Mouse (Mus musculus) brown adipose tissue, adult 24 weeks (tissue): ENCODE results near the gene Tgfb1. TPM values are rescaled to one million over a fixed set of nuclear protein-coding genes. Genes with fewer than 3 reads are reported as not detected.

Source experiments
- H3K27ac ChIP-seq: fragments of 200-500 bp; replicated peaks from 2 replicates; pipeline ENCODE4 v1.5.1; 2012; ENCODE audit warnings: low read depth, mild to moderate bottlenecking, low read length
- H3K4me1 ChIP-seq: fragments of 200-500 bp; 2 replicates; pipeline ENCODE4 v1.6.1; 2012; ENCODE audit warnings: low read length, mixed read lengths; ENCODE audit not compliant: control insufficient read depth, insufficient read depth, insufficient read length
- H3K4me3 ChIP-seq: fragments of 200-500 bp; 2 replicates; pipeline ENCODE4 v1.5.1; 2012; ENCODE audit warnings: low read depth, mild to moderate bottlenecking, low read length, moderate library complexity; ENCODE audit not compliant: insufficient read depth
- polyA plus RNA-seq: library from polyadenylated mRNA; stranded (reverse); fragments of >200 nt; gene quantifications from 2 replicates; pipeline ENCODE4 v1.2.4, GENCODE M21; 2012; ENCODE audit not compliant: missing spikeins, insufficient read depth, insufficient read length

The Tgfb1 gene
- polyA plus RNA-seq, 1 experiment: 13.2 TPM

DNA sequence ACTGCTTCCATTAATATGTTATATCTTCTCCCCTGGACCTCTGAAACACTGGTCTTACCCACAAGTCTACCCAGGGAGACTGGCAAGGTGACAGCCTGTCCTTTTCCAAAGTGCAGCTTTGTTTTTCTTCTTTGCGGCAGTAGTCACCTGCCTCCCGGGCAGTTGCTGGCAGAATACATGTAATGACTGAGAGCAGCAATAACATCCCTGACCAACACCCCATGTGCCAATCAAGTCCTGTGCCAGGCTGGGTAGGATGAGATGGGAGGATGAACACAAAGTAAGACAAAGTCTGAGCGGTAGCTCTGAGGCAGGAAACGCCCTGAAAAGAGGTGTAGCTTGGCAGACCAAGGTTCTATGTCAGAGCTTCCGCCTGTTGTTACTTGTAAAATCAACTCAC is 41.0 kb downstream of the Tgfb1 start:
- Histone ChIP-seq H3K4me1 (peaks cover 19% of the 10 kb centered on the region), H3K27ac (no peak overlapping the region)

DNA sequence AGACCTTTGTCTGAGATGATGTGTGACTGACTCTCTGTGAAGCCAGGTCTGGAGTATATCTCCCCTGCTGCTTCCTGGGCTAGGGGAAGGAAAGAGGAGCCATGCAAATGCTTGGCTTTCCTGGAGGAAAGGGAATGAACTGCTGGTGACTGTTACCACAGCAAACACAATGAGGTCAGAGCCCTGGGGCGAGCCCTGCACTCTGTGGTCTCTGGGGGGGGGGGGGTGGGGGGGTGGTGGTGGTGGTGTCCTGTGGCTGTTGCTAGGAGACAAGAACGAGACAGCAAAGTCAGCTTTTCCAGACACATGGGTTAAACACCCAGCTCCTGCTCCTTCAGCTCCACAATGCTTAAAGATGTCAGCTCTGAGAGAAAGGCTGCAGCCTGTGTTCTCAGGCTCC is 42.6 kb downstream of the Tgfb1 start:
- H3K4me3 ChIP-seq: no peak overlapping the region
- peak overlapping the region; percentile 85 for H3K27ac ChIP-seq

More for the DNA sequence above, 41.0 kb downstream of the Tgfb1 start:
- H3K4me3 ChIP-seq: no peak overlapping the region

DNA sequence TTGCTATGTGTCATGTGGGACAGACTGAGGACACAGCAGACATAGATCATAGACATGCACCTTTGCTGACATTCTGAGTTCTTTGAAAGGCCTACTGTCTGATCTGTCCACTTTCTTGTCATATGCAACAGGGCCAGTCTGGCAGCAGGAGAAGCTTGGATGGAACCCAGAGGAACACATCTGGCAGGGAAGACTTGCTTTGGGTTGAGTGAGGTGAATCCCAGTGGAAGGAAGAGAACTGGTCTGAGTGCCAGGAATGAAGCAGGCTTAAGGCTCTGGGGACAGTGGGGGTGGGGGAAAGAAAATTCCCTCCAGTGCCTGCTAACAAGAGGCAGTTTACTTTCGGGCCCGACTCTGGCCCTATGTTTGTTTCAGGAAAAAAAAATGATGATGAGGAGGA is 43.1 kb downstream of the Tgfb1 start:
- Histone ChIP-seq H3K4me3 (no peak overlapping the region), H3K4me1 (peaks cover 19% of the 10 kb centered on the region), H3K27ac (peak overlapping the region; percentile 85)

More for the DNA sequence above, 42.6 kb downstream of the Tgfb1 start:
- peaks cover 19% of the 10 kb centered on the region for H3K4me1 ChIP-seq

GRCm38 (mm10) chr7:25731294-25732055 is 44.7 kb downstream of the Tgfb1 start:
- Histone ChIP-seq H3K4me1 (peaks cover 19% of the 10 kb centered on the region), H3K27ac (peak overlapping the region; percentile 45)

GRCm38 (mm10) chr7:25734991-25735390 is 48.2 kb downstream of the Tgfb1 start:
- Histone ChIP-seq H3K27ac (no peak overlapping the region), H3K4me1 (peaks cover 15% of the 10 kb centered on the region; the same call in 1 of the 2 replicates), H3K4me3 (no peak overlapping the region)

More at GRCm38 (mm10) chr7:25731294-25732055, 44.7 kb downstream of the Tgfb1 start:
- H3K4me3 ChIP-seq: no peak overlapping the region

DNA sequence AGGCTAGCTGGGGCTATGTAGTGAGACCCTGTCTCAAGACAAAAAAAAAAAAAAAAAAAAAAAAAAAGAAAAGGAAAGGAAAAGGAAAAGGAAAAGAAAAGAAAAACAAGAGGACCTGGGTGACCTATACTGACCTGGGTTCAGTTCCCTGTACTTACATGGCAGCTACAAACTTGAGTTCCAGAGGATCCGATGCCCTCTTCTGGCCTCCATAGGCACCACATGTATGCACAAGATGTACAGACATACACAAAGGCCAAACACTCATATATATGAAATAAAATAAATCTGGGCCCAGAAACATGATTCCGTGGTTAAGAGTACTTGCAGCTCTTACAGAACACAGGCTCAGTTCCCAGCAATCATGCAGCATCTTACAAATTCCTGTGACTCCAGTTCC is 50.1 kb downstream of the Tgfb1 start:
- no peak overlapping the region for H3K4me3 ChIP-seq
- no peak overlapping the region for H3K27ac ChIP-seq

DNA sequence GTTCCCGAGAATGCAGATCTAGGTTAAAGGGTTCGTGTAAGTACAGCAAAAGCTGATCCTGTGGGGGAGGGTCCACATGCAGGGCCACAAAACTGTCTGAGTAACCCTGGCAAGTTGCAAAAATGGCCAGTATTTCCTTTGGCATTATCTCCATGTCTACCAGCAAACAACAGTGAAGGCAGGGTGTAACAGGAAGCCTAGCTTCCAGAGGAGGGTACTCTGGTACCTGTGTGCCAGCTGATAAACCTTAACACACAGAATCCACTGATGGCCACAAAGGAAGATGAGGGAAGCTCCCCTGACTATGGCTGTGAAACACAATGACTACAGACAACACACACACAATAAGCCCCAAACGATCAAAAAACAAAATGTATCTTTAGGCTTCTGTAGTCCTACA is 51.5 kb downstream of the Tgfb1 start:
- no peaks in the 10 kb centered on the region for H3K4me1 ChIP-seq
- H3K27ac ChIP-seq: no peak overlapping the region
- no peak overlapping the region for H3K4me3 ChIP-seq

More for the DNA sequence above, 50.1 kb downstream of the Tgfb1 start:
- H3K4me1 ChIP-seq: 0 out of 2 replicates have a peak, but pooled peaks cover under 1% of the 10 kb centered on the region

DNA sequence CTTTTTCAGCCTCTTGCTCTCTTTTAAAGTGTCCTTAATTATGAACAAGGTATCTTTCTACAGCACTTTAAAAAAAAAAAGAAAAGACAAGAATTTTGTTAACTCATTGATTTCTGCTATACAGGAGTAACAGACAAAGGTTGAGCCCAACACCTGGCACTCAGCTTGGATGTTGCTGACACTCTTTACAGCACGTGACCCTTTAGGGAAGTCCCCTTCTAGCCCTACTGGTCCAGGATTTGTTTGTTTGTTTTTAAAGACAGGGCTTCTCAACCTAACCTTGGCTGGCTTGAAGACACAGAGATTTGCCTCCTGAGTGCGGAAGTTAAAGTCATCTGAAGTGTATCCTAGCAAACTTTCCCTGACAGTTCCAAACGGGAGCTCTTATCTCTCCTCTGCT is 60.0 kb downstream of the Tgfb1 start:
- no peak overlapping the region for H3K27ac ChIP-seq
- no peaks in the 10 kb centered on the region for H3K4me1 ChIP-seq
- H3K4me3 ChIP-seq: no peak overlapping the region

GRCm38 (mm10) chr7:25753076-25753475 is 66.3 kb downstream of the Tgfb1 start:
- Histone ChIP-seq H3K27ac (no peak overlapping the region), H3K4me3 (peak overlapping the region; percentile 81)

GRCm38 (mm10) chr7:25753643-25754438 is 67.0 kb downstream of the Tgfb1 start:
- peak overlapping the region; percentile 81 for H3K4me3 ChIP-seq
- H3K27ac ChIP-seq: peak overlapping the region; percentile 88
- peaks cover 10% of the 10 kb centered on the region; the same call in 1 of the 2 replicates for H3K4me1 ChIP-seq

More at GRCm38 (mm10) chr7:25753076-25753475, 66.3 kb downstream of the Tgfb1 start:
- H3K4me1 ChIP-seq: peaks cover 10% of the 10 kb centered on the region; the same call in 1 of the 2 replicates

GRCm38 (mm10) chr7:25754439-25754737 is 67.6 kb downstream of the Tgfb1 start:
- H3K4me3 ChIP-seq: peak overlapping the region; percentile 81
- peaks cover 10% of the 10 kb centered on the region; the same call in 1 of the 2 replicates for H3K4me1 ChIP-seq
- H3K27ac ChIP-seq: peak overlapping the region; percentile 88

Other genes starting within 250 kb of the Tgfb1 start
- 4.3 and 8.3 TPM in 2 replicates for gene Ceacam1, start 209.4 kb upstream of the Tgfb1 start, polyA plus RNA-seq
- gene Ceacam2, start 147.1 kb upstream of the Tgfb1 start, polyA plus RNA-seq: not detected in 2 replicates
- not detected in 2 replicates for gene Erich4, start 71.1 kb upstream of the Tgfb1 start, polyA plus RNA-seq
- gene Dmac2, start 67.6 kb upstream of the Tgfb1 start, polyA plus RNA-seq: 39.0 and 39.4 TPM in 2 replicates
- 0.83 and 1.2 TPM in 2 replicates for gene B3gnt8, start 60.3 kb upstream of the Tgfb1 start, polyA plus RNA-seq
- gene Bckdha, start 28.0 kb upstream of the Tgfb1 start, polyA plus RNA-seq: 622 and 668 TPM in 2 replicates
- gene Exosc5, start 27.8 kb upstream of the Tgfb1 start, polyA plus RNA-seq: 38.1 and 39.7 TPM in 2 replicates
- not detected in 2 replicates for gene Tmem91, start 11.8 kb upstream of the Tgfb1 start, polyA plus RNA-seq
- gene B9d2, start 6.2 kb upstream of the Tgfb1 start, polyA plus RNA-seq: 8.8 and 10.9 TPM in 2 replicates
- 16.9 and 17.0 TPM in 2 replicates for gene Ccdc97, start 32.1 kb downstream of the Tgfb1 start, polyA plus RNA-seq
- gene Hnrnpul1, start 67.8 kb downstream of the Tgfb1 start, polyA plus RNA-seq: 42.6 and 44.5 TPM in 2 replicates
- 18.6 and 24.1 TPM in 2 replicates for gene Axl, start 101.7 kb downstream of the Tgfb1 start, polyA plus RNA-seq
- not detected in 2 replicates for gene Cyp2s1, start 129.9 kb downstream of the Tgfb1 start, polyA plus RNA-seq
- gene Cyp2b10, start 210.6 kb downstream of the Tgfb1 start, polyA plus RNA-seq: 2.9 and 47.4 TPM in 2 replicates